Mouse (Mus musculus): ENCODE data around the gene Cradd. TPM values are rescaled to one million over a fixed set of nuclear protein-coding genes. Genes with fewer than 3 reads are reported as not detected.

Cradd gene
- polyA plus RNA-seq, 1 experiment from 2014 or later = 10.2 TPM

GRCm38 (mm10) chr10:95175423-95176120, 148.4 kb downstream of the Cradd start:
- peaks cover 5% of the 10 kb centered on the region; the same call in 1 of the 2 replicates for H3K4me1 ChIP-seq (ENCODE audit: control insufficient read depth, insufficient read depth, low read length)
- 49% methylated on average over 25 of the region's 26 CpGs for WGBS
- ATAC-seq (ENCODE audit: low FRiP score, low TSS enrichment) = 0 out of 2 replicates have a peak, but pooled peaks have one; percentile 28
- no peak overlapping the region for H3K4me3 ChIP-seq (ENCODE audit: low read length)
- H3K27ac ChIP-seq (ENCODE audit: low read depth, low read length) = no peak overlapping the region
- peaks cover 3% of the 10 kb centered on the region; the same call in 1 of the 2 replicates for H3K27me3 ChIP-seq (ENCODE audit: control insufficient read depth, insufficient read depth, low read length)
- no peak overlapping the region for H3K9ac ChIP-seq (ENCODE audit: low read depth, low read length)
- H3K9me3 ChIP-seq (ENCODE audit: control insufficient read depth, low read length) = no peaks in the 10 kb centered on the region
- H3K4me2 ChIP-seq (replicated peaks; ENCODE audit: low read depth, low read length) = no peak overlapping the region
- no peaks in the 10 kb centered on the region for H3K36me3 ChIP-seq (ENCODE audit: control insufficient read depth, insufficient read depth, low read length)

GRCm38 (mm10) chr10:95174260-95174659, 149.7 kb downstream of the Cradd start:
- H3K4me2 ChIP-seq (replicated peaks; ENCODE audit: low read depth, low read length) = no peak overlapping the region
- H3K4me3 ChIP-seq (ENCODE audit: low read length) = no peak overlapping the region
- H3K27ac ChIP-seq (ENCODE audit: low read depth, low read length) = no peak overlapping the region
- peaks cover 5% of the 10 kb centered on the region; the same call in 1 of the 2 replicates for H3K4me1 ChIP-seq (ENCODE audit: control insufficient read depth, insufficient read depth, low read length)
- ATAC-seq (ENCODE audit: low FRiP score, low TSS enrichment) = no peak
- H3K36me3 ChIP-seq (ENCODE audit: control insufficient read depth, insufficient read depth, low read length) = no peaks in the 10 kb centered on the region
- WGBS = 62% methylated on average over 6 of the region's 6 CpGs
- H3K9me3 ChIP-seq (ENCODE audit: control insufficient read depth, low read length) = no peaks in the 10 kb centered on the region
- peaks cover 3% of the 10 kb centered on the region; the same call in 1 of the 2 replicates for H3K27me3 ChIP-seq (ENCODE audit: control insufficient read depth, insufficient read depth, low read length)
- no peak overlapping the region for H3K9ac ChIP-seq (ENCODE audit: low read depth, low read length)

GRCm38 (mm10) chr10:95170721-95171354, 153.1 kb downstream of the Cradd start:
- H3K9ac ChIP-seq (ENCODE audit: low read depth, low read length) = no peak overlapping the region
- peaks cover 3% of the 10 kb centered on the region; the same call in 1 of the 2 replicates for H3K27me3 ChIP-seq (ENCODE audit: control insufficient read depth, insufficient read depth, low read length)
- peaks cover 5% of the 10 kb centered on the region; the same call in 1 of the 2 replicates for H3K4me1 ChIP-seq (ENCODE audit: control insufficient read depth, insufficient read depth, low read length)
- no peak overlapping the region for H3K4me3 ChIP-seq (ENCODE audit: low read length)
- no peaks in the 10 kb centered on the region for H3K9me3 ChIP-seq (ENCODE audit: control insufficient read depth, low read length)
- 71% methylated on average over 9 of the region's 9 CpGs for WGBS
- H3K4me2 ChIP-seq (replicated peaks; ENCODE audit: low read depth, low read length) = no peak overlapping the region
- no peak overlapping the region for H3K27ac ChIP-seq (ENCODE audit: low read depth, low read length)
- no peaks in the 10 kb centered on the region for H3K36me3 ChIP-seq (ENCODE audit: control insufficient read depth, insufficient read depth, low read length)
- ATAC-seq (ENCODE audit: low FRiP score, low TSS enrichment) = no peak

- no peaks in the 10 kb centered on the region for H3K9me3 ChIP-seq (ENCODE audit: control insufficient read depth, low read length)
- ATAC-seq (ENCODE audit: low FRiP score, low TSS enrichment) = no peak
- 90% methylated on average over 2 of the region's 2 CpGs for WGBS
- H3K27ac ChIP-seq (ENCODE audit: low read depth, low read length) = no peak overlapping the region
- no peaks in the 10 kb centered on the region for H3K36me3 ChIP-seq (ENCODE audit: control insufficient read depth, insufficient read depth, low read length)
- no peak overlapping the region for H3K4me2 ChIP-seq (replicated peaks; ENCODE audit: low read depth, low read length)
- H3K27me3 ChIP-seq (ENCODE audit: control insufficient read depth, insufficient read depth, low read length) = no peaks in the 10 kb centered on the region
- H3K4me3 ChIP-seq (ENCODE audit: low read length) = no peak overlapping the region
- H3K9ac ChIP-seq (ENCODE audit: low read depth, low read length) = no peak overlapping the region
- H3K4me1 ChIP-seq (ENCODE audit: control insufficient read depth, insufficient read depth, low read length) = no peaks in the 10 kb centered on the region
Observed at GRCm38 (mm10) chr10:95164949-95165348, 159.0 kb downstream of the Cradd start.

- Histone ChIP-seq H3K27me3 (ENCODE audit: control insufficient read depth, insufficient read depth, low read length) (no peaks in the 10 kb centered on the region), H3K27ac (ENCODE audit: low read depth, low read length) (peak overlapping the region; percentile 31; the same call in 1 of the 2 replicates), H3K4me1 (ENCODE audit: control insufficient read depth, insufficient read depth, low read length) (no peaks in the 10 kb centered on the region), H3K9ac (ENCODE audit: low read depth, low read length) (no peak overlapping the region), H3K4me3 (ENCODE audit: low read length) (no peak overlapping the region), H3K36me3 (ENCODE audit: control insufficient read depth, insufficient read depth, low read length) (no peaks in the 10 kb centered on the region), H3K4me2 (replicated peaks; ENCODE audit: low read depth, low read length) (no peak overlapping the region), H3K9me3 (ENCODE audit: control insufficient read depth, low read length) (no peaks in the 10 kb centered on the region)
- 49% methylated on average over 8 of the region's 8 CpGs for WGBS
- ATAC-seq (ENCODE audit: low FRiP score, low TSS enrichment) = no peak
Observed at GRCm38 (mm10) chr10:95162691-95163374, 161.1 kb downstream of the Cradd start.

GRCm38 (mm10) chr10:95159675-95160256, 164.2 kb downstream of the Cradd start:
- H3K4me2 ChIP-seq (replicated peaks; ENCODE audit: low read depth, low read length) = no peak overlapping the region
- 80% methylated on average over 9 of the region's 9 CpGs for WGBS
- H3K36me3 ChIP-seq (ENCODE audit: control insufficient read depth, insufficient read depth, low read length) = no peaks in the 10 kb centered on the region
- H3K4me3 ChIP-seq (ENCODE audit: low read length) = no peak overlapping the region
- H3K9me3 ChIP-seq (ENCODE audit: control insufficient read depth, low read length) = no peaks in the 10 kb centered on the region
- H3K9ac ChIP-seq (ENCODE audit: low read depth, low read length) = no peak overlapping the region
- no peaks in the 10 kb centered on the region for H3K4me1 ChIP-seq (ENCODE audit: control insufficient read depth, insufficient read depth, low read length)
- H3K27me3 ChIP-seq (ENCODE audit: control insufficient read depth, insufficient read depth, low read length) = no peaks in the 10 kb centered on the region
- ATAC-seq (ENCODE audit: low FRiP score, low TSS enrichment) = no peak
- H3K27ac ChIP-seq (ENCODE audit: low read depth, low read length) = no peak overlapping the region

GRCm38 (mm10) chr10:95156410-95156809, 167.5 kb downstream of the Cradd start:
- Histone ChIP-seq H3K4me1 (ENCODE audit: control insufficient read depth, insufficient read depth, low read length) (no peaks in the 10 kb centered on the region), H3K27me3 (ENCODE audit: control insufficient read depth, insufficient read depth, low read length) (no peaks in the 10 kb centered on the region), H3K36me3 (ENCODE audit: control insufficient read depth, insufficient read depth, low read length) (no peaks in the 10 kb centered on the region), H3K9me3 (ENCODE audit: control insufficient read depth, low read length) (no peaks in the 10 kb centered on the region), H3K4me2 (replicated peaks; ENCODE audit: low read depth, low read length) (no peak overlapping the region), H3K4me3 (ENCODE audit: low read length) (no peak overlapping the region), H3K9ac (ENCODE audit: low read depth, low read length) (no peak overlapping the region), H3K27ac (ENCODE audit: low read depth, low read length) (no peak overlapping the region)
- 86% methylated on average over 5 of the region's 7 CpGs for WGBS
- ATAC-seq (ENCODE audit: low FRiP score, low TSS enrichment) = no peak

- H3K27me3 ChIP-seq (ENCODE audit: control insufficient read depth, insufficient read depth, low read length) = no peaks in the 10 kb centered on the region
- H3K4me3 ChIP-seq (ENCODE audit: low read length) = no peak overlapping the region
- H3K36me3 ChIP-seq (ENCODE audit: control insufficient read depth, insufficient read depth, low read length) = no peaks in the 10 kb centered on the region
- no peaks in the 10 kb centered on the region for H3K4me1 ChIP-seq (ENCODE audit: control insufficient read depth, insufficient read depth, low read length)
- no peaks in the 10 kb centered on the region for H3K9me3 ChIP-seq (ENCODE audit: control insufficient read depth, low read length)
- H3K4me2 ChIP-seq (replicated peaks; ENCODE audit: low read depth, low read length) = no peak overlapping the region
- H3K27ac ChIP-seq (ENCODE audit: low read depth, low read length) = no peak overlapping the region
- 83% methylated on average over 1 of the region's 1 CpGs for WGBS
- H3K9ac ChIP-seq (ENCODE audit: low read depth, low read length) = no peak overlapping the region
- ATAC-seq (ENCODE audit: low FRiP score, low TSS enrichment) = no peak
Observed at GRCm38 (mm10) chr10:95154675-95155074, 169.3 kb downstream of the Cradd start.
